Comparison of ENCODE assay signal across 15 mouse cellular contexts in genomic region chr11:98469761-98470714, GRCm38 (mm10). TPM values are rescaled to one million over a fixed set of nuclear protein-coding genes. Genes with fewer than 3 reads are reported as not detected.
DNase-seq lines count a peak whose midpoint lies in the region; ATAC-seq lines count a peak whose summit lies in the region.
"Had no signal": no experiment of that assay in that cellular context is flagged by ENCODE, and none has a peak within 500 bp of the region (broad histone marks: within the 10 kb centered on the region; RNA-seq: fewer than 3 reads in every experiment).

No protein-coding gene starts in this region.

- H3K4me3 ChIP-seq in lung, embryonic 16.5 days (ENCODE audit: low read length): no peak overlapping the region
- no peak overlapping the region for H3K4me3 ChIP-seq in embryonic facial prominence, embryonic 13.5 days
- no peak overlapping the region for H3K4me3 ChIP-seq in neural tube, embryonic 15.5 days (replicated peaks)
- H3K4me3 ChIP-seq: heart, embryonic 15.5 days; lung, embryonic 15.5 days had no signal

- intact Hi-C loops in heart, postnatal 10 days (cut with DNase I): no loop called here
- intact Hi-C loops in left cerebral cortex, postnatal 14 days (cut with DNase I): no loop called here

- no peak overlapping the region for H3K4me2 ChIP-seq in lung, embryonic 16.5 days (ENCODE audit: low read depth, low read length)
- H3K4me2 ChIP-seq in embryonic facial prominence, embryonic 13.5 days: peak overlapping the region; percentile 5; the same call in 1 of the 2 replicates
- H3K4me2 ChIP-seq in neural tube, embryonic 15.5 days: no peak overlapping the region
- H3K4me2 ChIP-seq: heart, embryonic 15.5 days; lung, embryonic 15.5 days had no signal

- H3K9ac ChIP-seq in lung, embryonic 16.5 days (ENCODE audit: low read length): no peak overlapping the region
- H3K9ac ChIP-seq in embryonic facial prominence, embryonic 13.5 days: no peak overlapping the region
- H3K9ac ChIP-seq in neural tube, embryonic 15.5 days (replicated peaks): no peak overlapping the region
- H3K9ac ChIP-seq: heart, embryonic 15.5 days; lung, embryonic 15.5 days had no signal

- WGBS in lung, embryonic 16.5 days: 46% methylated on average over 22 of the region's 22 CpGs
- WGBS in embryonic facial prominence, embryonic 13.5 days: 39% methylated on average over 22 of the region's 22 CpGs
- 84% methylated on average over 22 of the region's 22 CpGs for WGBS in neural tube, embryonic 15.5 days

- no peak overlapping the region for H3K27ac ChIP-seq in lung, embryonic 16.5 days (ENCODE audit: low read length)
- peak overlapping the region; percentile 60 for H3K27ac ChIP-seq in embryonic facial prominence, embryonic 13.5 days
- H3K27ac ChIP-seq in neural tube, embryonic 15.5 days (replicated peaks): no peak overlapping the region
- H3K27ac ChIP-seq: heart, embryonic 15.5 days; lung, embryonic 15.5 days had no signal

- H3K4me1 ChIP-seq in lung, embryonic 16.5 days (replicated peaks; ENCODE audit: control insufficient read depth, insufficient read depth, low read length): no peaks in the 10 kb centered on the region
- peaks cover 16% of the 10 kb centered on the region for H3K4me1 ChIP-seq in embryonic facial prominence, embryonic 13.5 days
- no peaks in the 10 kb centered on the region for H3K4me1 ChIP-seq in neural tube, embryonic 15.5 days
- H3K4me1 ChIP-seq: heart, embryonic 15.5 days; lung, embryonic 15.5 days had no signal

- ATAC-seq in lung, embryonic 16.5 days (ENCODE audit: low read depth): 0 out of 2 replicates have a peak, but pooled peaks have one; percentile 12
- peak; percentile 40; the same call in 1 of the 2 replicates for ATAC-seq in embryonic facial prominence, embryonic 13.5 days (ENCODE audit: insufficient number of reproducible peaks, insufficient read depth, low FRiP score, low TSS enrichment, low read depth)
- no peak for ATAC-seq in neural tube, embryonic 15.5 days (ENCODE audit: low FRiP score)

- DNase-seq in lung, postnatal 36 days: no peak
- DNase-seq in T-cell, adult 2 months (ENCODE audit: low spot score): peak; percentile 71
- DNase-seq in thymus, postnatal 14 days: peak; percentile 66
- DNase-seq in heart, postnatal 10 days: no peak
- DNase-seq in left cerebral cortex, postnatal 14 days (ENCODE audit: low spot score in 2 of 2): no peak
- DNase-seq: cerebellum, adult 2 months; layer of hippocampus, postnatal 36 days; midbrain, embryonic 14.5 days; right cerebral cortex, postnatal 14 days had no signal

- no peaks in the 10 kb centered on the region for H3K27me3 ChIP-seq in lung, embryonic 16.5 days (ENCODE audit: control insufficient read depth, insufficient read depth, low read depth, low read length)
- H3K27me3 ChIP-seq in embryonic facial prominence, embryonic 13.5 days: 0 out of 2 replicates have a peak, but pooled peaks cover 5% of the 10 kb centered on the region
- H3K27me3 ChIP-seq in neural tube, embryonic 15.5 days (replicated peaks): 0 out of 2 replicates have a peak, but pooled peaks cover 3% of the 10 kb centered on the region
- H3K27me3 ChIP-seq: lung, embryonic 15.5 days had no signal

- H3K9me3 ChIP-seq in lung, embryonic 16.5 days (ENCODE audit: control insufficient read depth, low read length): no peaks in the 10 kb centered on the region
- no peaks in the 10 kb centered on the region for H3K9me3 ChIP-seq in embryonic facial prominence, embryonic 13.5 days
- H3K9me3 ChIP-seq in neural tube, embryonic 15.5 days (replicated peaks): no peaks in the 10 kb centered on the region
- H3K9me3 ChIP-seq: G1E; heart, embryonic 15.5 days; lung, embryonic 15.5 days had no signal

- no peaks in the 10 kb centered on the region for H3K36me3 ChIP-seq in lung, embryonic 16.5 days (ENCODE audit: control insufficient read depth, insufficient read depth, low read length)
- no peaks in the 10 kb centered on the region for H3K36me3 ChIP-seq in embryonic facial prominence, embryonic 13.5 days
- no peaks in the 10 kb centered on the region for H3K36me3 ChIP-seq in neural tube, embryonic 15.5 days
- H3K36me3 ChIP-seq: G1E; heart, embryonic 15.5 days; lung, embryonic 15.5 days had no signal

RNA-seq across cellular contexts. Expression of gene Grb7, which starts 23.8 kb away (rescaled TPM):
- polyA plus RNA-seq in lung, embryonic 16.5 days (2015; fragmentation: Nextera tagmentation; extraction: Ambion mirVana): 45.6 and 47.6 TPM in 2 replicates
- 12.4 and 12.5 TPM in 2 replicates for polyA plus RNA-seq in embryonic facial prominence, embryonic 13.5 days (2015; fragmentation: Nextera tagmentation; extraction: Ambion mirVana)
- total RNA-seq in heart, postnatal 10 days (2021): not detected
- 1 to 10 TPM; 1.6 to 4.4 TPM for total RNA-seq in left cerebral cortex, postnatal 14 days (2021)
- polyA plus RNA-seq in neural tube, embryonic 15.5 days (2015; fragmentation: Nextera tagmentation; extraction: Ambion mirVana): 1.1 and 8.3 TPM in 2 replicates
- total RNA-seq: G1E had no signal
- polyA plus RNA-seq: G1E had no signal

RNA-seq across cellular contexts. Expression of gene Mien1, which starts 31.2 kb away (rescaled TPM):
- 87.5 and 97.5 TPM in 2 replicates for polyA plus RNA-seq in lung, embryonic 16.5 days (2015; fragmentation: Nextera tagmentation; extraction: Ambion mirVana)
- polyA plus RNA-seq in embryonic facial prominence, embryonic 13.5 days (2015; fragmentation: Nextera tagmentation; extraction: Ambion mirVana): 78.0 and 90.7 TPM in 2 replicates
- 10 to 100 TPM; 48.9 to 52.1 TPM for total RNA-seq in heart, postnatal 10 days (2021)
- 100 to 1,000 TPM; 105 to 106 TPM for total RNA-seq in left cerebral cortex, postnatal 14 days (2021)
- polyA plus RNA-seq in neural tube, embryonic 15.5 days (2015; fragmentation: Nextera tagmentation; extraction: Ambion mirVana): 243 and 278 TPM in 2 replicates

RNA-seq across cellular contexts. Expression of gene Erbb2, which starts 57.8 kb away (rescaled TPM):
- 39.3 and 41.4 TPM in 2 replicates for polyA plus RNA-seq in lung, embryonic 16.5 days (2015; fragmentation: Nextera tagmentation; extraction: Ambion mirVana)
- 49.6 and 51.1 TPM in 2 replicates for polyA plus RNA-seq in embryonic facial prominence, embryonic 13.5 days (2015; fragmentation: Nextera tagmentation; extraction: Ambion mirVana)
- total RNA-seq in heart, postnatal 10 days (2021): 10 to 100 TPM; 12.7 to 19.3 TPM
- 1 to 10 TPM; 2.0 to 3.2 TPM for total RNA-seq in left cerebral cortex, postnatal 14 days (2021)
- 7.3 and 9.4 TPM in 2 replicates for polyA plus RNA-seq in neural tube, embryonic 15.5 days (2015; fragmentation: Nextera tagmentation; extraction: Ambion mirVana)
- polyA plus RNA-seq: G1E had no signal

Comparison
In these comparisons a context has a peak if more than half of its experiments do, and no peak if none do; other contexts are left out.
1. DNase-seq: peak in T-cell, adult 2 months (single experiment) and thymus, postnatal 14 days (single experiment); none in lung, postnatal 36 days (single experiment), heart, postnatal 10 days (0 of 2) and left cerebral cortex, postnatal 14 days (0 of 2).